Mouse (Mus musculus) heart, adult 2 months (tissue): ENCODE data around the gene Cntnap5b. TPM values are rescaled to one million over a fixed set of nuclear protein-coding genes. Genes with fewer than 3 reads are reported as not detected.

Experiments used
- DNase-seq, 2 experiments: peaks; one replicate each; pipeline ENCODE4 v3.0.0; 2021
- H3K27ac ChIP-seq: fragments of 200-600 bp; 2 replicates; pipeline ENCODE4 v1.8.1; 2022
- H3K27me3 ChIP-seq: fragments of 200-500 bp; 2 replicates; pipeline ENCODE4 v1.6.1; 2012; ENCODE audit warnings: mild to moderate bottlenecking, low read length, inconsistent platforms, mixed read lengths; ENCODE audit not compliant: control insufficient read depth, insufficient read depth
- H3K36me3 ChIP-seq: fragments of 200-500 bp; 2 replicates; pipeline ENCODE4 v1.6.1; 2012; ENCODE audit warnings: low read length, inconsistent platforms; ENCODE audit not compliant: control insufficient read depth, insufficient read depth
- H3K4me1 ChIP-seq: fragments of 200-500 bp; 2 replicates; pipeline ENCODE4 v1.6.1; 2011; ENCODE audit warnings: low read length; ENCODE audit not compliant: control insufficient read depth, insufficient read depth
- H3K4me3 ChIP-seq: fragments of 200-600 bp; 2 replicates; pipeline ENCODE4 v1.8.1; 2022
- H3K79me2 ChIP-seq: fragments of 200-500 bp; replicated peaks from 2 replicates; pipeline ENCODE4 v1.6.1; 2012; ENCODE audit warnings: mild to moderate bottlenecking, inconsistent platforms, low read length, moderate library complexity, mixed read lengths; ENCODE audit not compliant: control insufficient read depth, insufficient read depth
- H3K9ac ChIP-seq: fragments of 200-500 bp; 2 replicates; pipeline ENCODE4 v1.6.1; 2012; ENCODE audit warnings: low read depth, mild to moderate bottlenecking, control low read depth, inconsistent platforms, low read length, mixed read lengths
- CTCF ChIP-seq: fragments of 200-600 bp; IDR thresholded peaks from 2 replicates; pipeline ENCODE4 v1.8.1; 2022; ENCODE audit warnings: antibody characterized with exemption, mild to moderate bottlenecking, moderate library complexity
- EP300 ChIP-seq: fragments of 200-500 bp; IDR thresholded peaks from 2 replicates; pipeline ENCODE4 v1.6.1; 2011; ENCODE audit warnings: low read depth, low read length, control low read depth; ENCODE audit not compliant: insufficient read depth
- POLR2A ChIP-seq: fragments of 200-500 bp; IDR thresholded peaks from 2 replicates; pipeline ENCODE4 v1.6.1; 2011; ENCODE audit warnings: mild to moderate bottlenecking, low read depth, low read length, control low read depth; ENCODE audit not compliant: insufficient read depth
- WGBS: fragments of 180-500 bp; shearing (Covaris S2); methylation state at CpG from one replicate; pipeline ENCODE4 v1.1.7; 2018; 5-methylcytosine and 5-hydroxymethylcytosine counted together
- intact Hi-C: fragments of 180-260 bp; cut with DNase I; formaldehyde crosslinking; loops from one replicate; pipeline ENCODE4 v1.15.1; 2025
- polyA plus RNA-seq: library from polyadenylated mRNA; depleted of rRNA; stranded (reverse); fragments of >200 nt; gene quantifications from 2 replicates; pipeline ENCODE4 v1.2.3, GENCODE M21; 2012
- total RNA-seq, 2 experiments: library from RNA; stranded (reverse); gene quantifications; 2 replicates each; pipeline ENCODE4 v1.2.3; 2021

Gene Cntnap5b
- total and polyA plus RNA-seq, 3 experiments = 0.30 to 0.42 TPM; not detected in 1

GRCm38 (mm10) chr1:100430038-100430774 lies 657.6 kb downstream of the Cntnap5b start:
- no peak for DNase-seq
- H3K27me3 ChIP-seq = no peaks in the 10 kb centered on the region
- intact Hi-C loops = no loop called here
- no peak overlapping the region for H3K4me3 ChIP-seq
- no peak overlapping the region for H3K9ac ChIP-seq
- WGBS = 60% methylated on average over 1 of the region's 1 CpGs
- no peak for TF ChIP-seq CTCF
- TF ChIP-seq EP300 = no peak
- no peak for TF ChIP-seq POLR2A
- no peaks in the 10 kb centered on the region for H3K79me2 ChIP-seq
- H3K4me1 ChIP-seq = no peaks in the 10 kb centered on the region
- no peak overlapping the region for H3K27ac ChIP-seq
- no peaks in the 10 kb centered on the region for H3K36me3 ChIP-seq

- Histone ChIP-seq H3K79me2 (no peaks in the 10 kb centered on the region), H3K4me1 (no peaks in the 10 kb centered on the region), H3K36me3 (no peaks in the 10 kb centered on the region), H3K27me3 (no peaks in the 10 kb centered on the region), H3K9ac (no peak overlapping the region), H3K27ac (no peak overlapping the region), H3K4me3 (no peak overlapping the region)
- DNase-seq = no peak
- intact Hi-C loops = no loop called here
- WGBS = 85% methylated on average over 2 of the region's 2 CpGs
- TF ChIP-seq EP300 (no peak), POLR2A (no peak), CTCF (no peak)
Observed at GRCm38 (mm10) chr1:100463877-100464276, 691.3 kb downstream of the Cntnap5b start.

GRCm38 (mm10) chr1:100465226-100465625 lies 692.7 kb downstream of the Cntnap5b start:
- Histone ChIP-seq H3K27ac (no peak overlapping the region), H3K27me3 (no peaks in the 10 kb centered on the region), H3K9ac (no peak overlapping the region), H3K36me3 (no peaks in the 10 kb centered on the region), H3K4me1 (no peaks in the 10 kb centered on the region), H3K79me2 (no peaks in the 10 kb centered on the region), H3K4me3 (no peak overlapping the region)
- no peak for TF ChIP-seq CTCF
- TF ChIP-seq POLR2A = no peak
- TF ChIP-seq EP300 = no peak
- no peak for DNase-seq
- 45% methylated on average over 1 of the region's 1 CpGs for WGBS
- intact Hi-C loops = no loop called here

GRCm38 (mm10) chr1:100467595-100467994 lies 695.0 kb downstream of the Cntnap5b start:
- no peak overlapping the region for H3K9ac ChIP-seq
- intact Hi-C loops = no loop called here
- H3K4me3 ChIP-seq = no peak overlapping the region
- H3K4me1 ChIP-seq = no peaks in the 10 kb centered on the region
- no peak for DNase-seq
- H3K79me2 ChIP-seq = no peaks in the 10 kb centered on the region
- no peaks in the 10 kb centered on the region for H3K36me3 ChIP-seq
- 49% methylated on average over 1 of the region's 1 CpGs for WGBS
- no peak overlapping the region for H3K27ac ChIP-seq
- no peak for TF ChIP-seq EP300
- no peak for TF ChIP-seq POLR2A
- no peak for TF ChIP-seq CTCF
- no peaks in the 10 kb centered on the region for H3K27me3 ChIP-seq

GRCm38 (mm10) chr1:100509866-100510265 lies 737.3 kb downstream of the Cntnap5b start:
- Histone ChIP-seq H3K9ac (no peak overlapping the region), H3K4me3 (no peak overlapping the region), H3K79me2 (no peaks in the 10 kb centered on the region), H3K4me1 (no peaks in the 10 kb centered on the region), H3K36me3 (no peaks in the 10 kb centered on the region), H3K27ac (no peak overlapping the region), H3K27me3 (no peaks in the 10 kb centered on the region)
- intact Hi-C loops = no loop called here
- TF ChIP-seq POLR2A (no peak), EP300 (no peak), CTCF (no peak)
- DNase-seq = no peak
